Mouse (Mus musculus) G1E (cell line): ENCODE data around the gene Nkx2-1. TPM values are rescaled to one million over a fixed set of nuclear protein-coding genes. Genes with fewer than 3 reads are reported as not detected.

Source experiments
- ATAC-seq: 2 replicates; pipeline ENCODE4 v1.8.0; 2016; ENCODE audit warnings: mild to moderate bottlenecking; ENCODE audit not compliant: insufficient number of reproducible peaks, poor library complexity, low FRiP score, severe bottlenecking; ENCODE audit errors: extremely low read depth
- DNase-seq: peaks from one replicate; pipeline ENCODE4 v3.0.0; 2012; ENCODE audit warnings: low spot score
- H3K27me3 ChIP-seq: 2 replicates; pipeline ENCODE4 v1.6.1; 2012; ENCODE audit warnings: mild to moderate bottlenecking, low read length, inconsistent platforms; ENCODE audit not compliant: insufficient read depth
- H3K36me3 ChIP-seq: replicated peaks from 2 replicates; pipeline ENCODE3; 2012; ENCODE audit warnings: mild to moderate bottlenecking, inconsistent platforms
- H3K4me1 ChIP-seq: 2 replicates; pipeline ENCODE4 v1.6.1; 2012; ENCODE audit warnings: low read depth, low read length, inconsistent platforms, mixed read lengths; ENCODE audit not compliant: insufficient read depth
- H3K4me3 ChIP-seq: 2 replicates; pipeline ENCODE4 v1.5.1; 2012; ENCODE audit warnings: low read depth, mild to moderate bottlenecking, inconsistent platforms, low read length, moderate library complexity, mixed read lengths
- H3K9me3 ChIP-seq: replicated peaks from 2 replicates; pipeline ENCODE4 v1.6.1; 2012; ENCODE audit warnings: inconsistent platforms
- CTCF ChIP-seq: IDR thresholded peaks from 2 replicates; pipeline ENCODE4 v1.5.1; 2012; ENCODE audit warnings: low read depth, low read length, inconsistent platforms, mixed read lengths
- GATA1 ChIP-seq: IDR thresholded peaks from 2 replicates; pipeline ENCODE4 v1.6.1; 2012; ENCODE audit warnings: borderline replicate concordance, low read length, inconsistent platforms, mixed read lengths
- GATA2 ChIP-seq: IDR thresholded peaks from 2 replicates; pipeline ENCODE4 v1.6.1; 2012; ENCODE audit warnings: low read depth, low read length, inconsistent platforms, borderline replicate concordance
- POLR2AphosphoS5 ChIP-seq: IDR thresholded peaks from 2 replicates; pipeline ENCODE4 v1.6.1; 2012; ENCODE audit warnings: low read depth, low read length, inconsistent platforms; ENCODE audit not compliant: insufficient replicate concordance
- TAL1 ChIP-seq: conservative IDR thresholded peaks from 2 replicates; pipeline ENCODE4 v1.6.1; 2012; ENCODE audit warnings: low read depth, low read length, inconsistent platforms, mixed read lengths
- polyA plus RNA-seq: library from polyadenylated mRNA; stranded (reverse); fragments of >175 nt; gene quantifications from 2 replicates; pipeline ENCODE4 v1.2.3, GENCODE M21; 2012
- total RNA-seq, 2 experiments: library from RNA; stranded (forward) in 1 of 2; stranded (reverse) in 1 of 2; fragments of 200-1000 nt in 1 of 2; fragments of >200 nt in 1 of 2; fragmentation: Nextera tagmentation in 1 of 2; gene quantifications; 2 replicates each; pipeline ENCODE4 v1.2.3; 2014 to 2017

Nkx2-1 gene
- total and polyA plus RNA-seq, 3 experiments, result 0.16 TPM; not detected in 2

- no peaks in the 10 kb centered on the region for H3K4me1 ChIP-seq
- ATAC-seq, result no peak
- H3K9me3 ChIP-seq, result no peaks in the 10 kb centered on the region
- H3K36me3 ChIP-seq, result no peaks in the 10 kb centered on the region
- TF ChIP-seq POLR2AphosphoS5, result no peak
- TF ChIP-seq CTCF, result no peak
- no peak for TF ChIP-seq GATA2
- TF ChIP-seq GATA1, result no peak
- no peak for TF ChIP-seq TAL1
- DNase-seq, result no peak
- peaks cover 36% of the 10 kb centered on the region for H3K27me3 ChIP-seq
- H3K4me3 ChIP-seq, result no peak overlapping the region
Observed at GRCm38 (mm10) chr12:56518221-56518620, 18.5 kb downstream of the Nkx2-1 start.

DNA sequence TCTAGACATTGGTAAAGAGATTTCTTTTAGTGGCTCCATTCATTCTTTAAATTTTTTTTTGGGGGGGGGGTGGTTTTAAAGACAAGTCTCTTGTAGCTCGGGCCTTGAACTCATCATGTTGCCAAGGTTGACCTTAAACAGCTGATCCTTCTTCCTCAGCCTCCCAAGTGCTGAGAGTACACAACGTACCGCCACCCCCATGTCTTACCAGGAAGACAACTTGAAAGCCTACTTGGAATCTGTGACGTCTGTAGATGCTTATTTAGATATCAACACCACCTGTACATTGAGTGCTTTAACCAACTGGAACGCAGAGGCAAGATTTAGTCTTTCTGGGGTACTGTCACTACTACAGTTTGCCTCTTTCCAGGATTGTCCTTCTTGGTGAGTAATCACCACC lies 21.9 kb downstream of the Nkx2-1 start:
- DNase-seq (no peak), ATAC-seq (no peak)
- no peaks in the 10 kb centered on the region for H3K4me1 ChIP-seq
- H3K36me3 ChIP-seq, result no peaks in the 10 kb centered on the region
- no peaks in the 10 kb centered on the region for H3K9me3 ChIP-seq
- peaks cover 10% of the 10 kb centered on the region for H3K27me3 ChIP-seq
- no peak overlapping the region for H3K4me3 ChIP-seq
- no peak for TF ChIP-seq GATA2
- TF ChIP-seq CTCF, result no peak
- TF ChIP-seq POLR2AphosphoS5, result no peak
- TF ChIP-seq GATA1, result no peak
- TF ChIP-seq TAL1, result no peak

DNA sequence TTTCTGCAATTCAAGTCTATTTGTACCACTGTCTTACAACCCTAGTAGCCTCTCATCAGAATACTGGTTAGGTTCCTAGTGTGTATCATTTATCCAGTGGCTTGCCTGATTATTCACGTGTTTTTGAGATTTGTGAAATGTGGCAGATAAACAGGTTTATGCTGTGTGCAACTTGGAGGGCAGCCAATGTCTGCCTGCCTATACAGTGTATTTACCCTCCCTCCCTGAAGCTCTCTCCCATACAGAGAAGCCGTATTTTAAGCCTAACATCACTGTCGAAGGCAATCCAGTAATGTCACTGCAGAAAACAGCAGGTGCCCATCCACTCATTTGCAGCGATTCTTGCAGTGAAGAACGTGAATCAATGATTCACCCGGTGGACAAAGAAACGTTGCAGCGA lies 28.3 kb downstream of the Nkx2-1 start:
- Histone ChIP-seq H3K4me1 (no peaks in the 10 kb centered on the region), H3K27me3 (peaks cover 6% of the 10 kb centered on the region), H3K36me3 (no peaks in the 10 kb centered on the region), H3K9me3 (no peaks in the 10 kb centered on the region), H3K4me3 (no peak overlapping the region)
- TF ChIP-seq GATA1 (no peak), POLR2AphosphoS5 (no peak), GATA2 (no peak), TAL1 (no peak), CTCF (no peak)
- DNase-seq, result no peak
- no peak for ATAC-seq

DNA sequence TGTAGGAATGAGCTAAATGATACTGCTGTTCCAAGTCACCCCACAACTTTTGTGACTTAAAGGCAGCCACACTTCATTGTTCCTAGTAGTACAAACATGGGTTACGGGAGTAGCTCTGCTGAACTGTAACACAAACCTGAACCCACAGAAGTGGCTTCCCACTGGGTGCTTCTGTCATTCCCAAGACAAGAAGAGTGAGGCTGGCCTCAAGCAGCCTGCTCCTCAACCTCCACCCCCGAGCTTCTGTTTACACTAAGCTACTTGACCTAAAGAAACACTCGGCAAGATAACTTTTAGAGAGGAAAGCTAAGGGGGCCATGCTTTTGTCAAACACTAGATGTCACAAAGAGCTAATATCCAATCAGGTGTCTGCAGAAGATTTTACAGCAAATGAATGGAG lies 49.7 kb downstream of the Nkx2-1 start:
- no peak for TF ChIP-seq GATA1
- TF ChIP-seq GATA2, result no peak
- TF ChIP-seq TAL1, result no peak
- TF ChIP-seq POLR2AphosphoS5, result no peak
- no peak for TF ChIP-seq CTCF
- no peaks in the 10 kb centered on the region for H3K4me1 ChIP-seq
- ATAC-seq (no peak), DNase-seq (no peak)
- H3K36me3 ChIP-seq, result no peaks in the 10 kb centered on the region
- H3K27me3 ChIP-seq, result 0 out of 2 replicates have a peak, but pooled peaks cover 6% of the 10 kb centered on the region
- H3K9me3 ChIP-seq, result no peaks in the 10 kb centered on the region
- no peak overlapping the region for H3K4me3 ChIP-seq

DNA sequence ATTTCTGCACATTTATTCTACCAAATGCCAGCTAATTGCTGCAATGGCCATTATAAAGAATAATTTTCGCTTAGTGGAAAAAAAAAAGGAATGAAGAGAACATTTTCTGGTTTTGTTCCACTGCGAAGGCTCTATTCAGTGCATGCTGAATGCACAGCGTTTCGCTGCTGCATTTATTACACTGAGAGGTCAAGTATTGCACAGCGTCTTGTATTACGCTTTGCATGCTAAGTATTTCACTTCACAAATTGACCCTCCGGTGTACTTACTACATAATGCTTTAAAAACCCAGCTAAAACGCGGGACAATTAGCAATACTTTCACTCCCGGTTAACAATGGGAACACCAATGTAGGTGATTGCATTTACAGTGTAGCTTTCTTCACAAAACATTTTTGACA lies 54.1 kb downstream of the Nkx2-1 start:
- Histone ChIP-seq H3K36me3 (no peaks in the 10 kb centered on the region), H3K27me3 (peaks cover 8% of the 10 kb centered on the region), H3K4me1 (no peaks in the 10 kb centered on the region), H3K9me3 (no peaks in the 10 kb centered on the region), H3K4me3 (no peak overlapping the region)
- TF ChIP-seq TAL1 (no peak), GATA1 (no peak), GATA2 (no peak), CTCF (no peak), POLR2AphosphoS5 (no peak)
- DNase-seq (no peak), ATAC-seq (no peak)

Other genes starting within 250 kb of the Nkx2-1 start
- gene Mbip, start 191.0 kb downstream of the Nkx2-1 start, total RNA-seq (2014; fragmentation: Nextera tagmentation), result 43.3 and 50.9 TPM in 2 replicates
- 50.0 TPM in 2 replicates for gene Mbip, start 191.0 kb downstream of the Nkx2-1 start, total RNA-seq (2017)
- 12.9 and 18.4 TPM in 2 replicates for gene Mbip, start 191.0 kb downstream of the Nkx2-1 start, polyA plus RNA-seq
- not detected in 2 replicates for gene Nkx2-9, start 76.4 kb upstream of the Nkx2-1 start, total RNA-seq (2014; fragmentation: Nextera tagmentation)
- not detected in 2 replicates for gene Nkx2-9, start 76.4 kb upstream of the Nkx2-1 start, total RNA-seq (2017)
- gene Nkx2-9, start 76.4 kb upstream of the Nkx2-1 start, polyA plus RNA-seq, result not detected in 2 replicates
- gene Pax9, start 154.9 kb upstream of the Nkx2-1 start, total RNA-seq (2014; fragmentation: Nextera tagmentation), result 0.45 TPM in 1 of 2 replicates, not detected in the other
- 0.16 and 0.23 TPM in 2 replicates for gene Pax9, start 154.9 kb upstream of the Nkx2-1 start, total RNA-seq (2017)
- 0.04 TPM in 1 of 2 replicates, not detected in the other for gene Pax9, start 154.9 kb upstream of the Nkx2-1 start, polyA plus RNA-seq